Mouse (Mus musculus) 3T3-L1 (cell line): Measurements from ENCODE around the gene Fbxo6.
A peak's percentile ranks its signal among the peaks of the same experiment; 100 is the strongest.

ENCODE experiments used
- DNase-seq: peaks from one replicate; pipeline ENCODE4 v3.0.0-alpha.2; 2015; ENCODE audit warnings: low read depth, low spot score

Fbxo6 gene

GRCm38 (mm10) chr4:148160436-148161390, 8.8 kb upstream of the Fbxo6 start, which contains the start of the genes Fbxo44 and Fbxo2:
Fbxo44 (minus strand) TSS chr4:148160482.
Fbxo2 (plus strand) TSS chr4:148160621.
- peak; percentile 51 for DNase-seq

- DNase-seq: peak; percentile 95
Observed at GRCm38 (mm10) chr4:148159544-148160435, 7.8 kb upstream of the Fbxo6 start.

GRCm38 (mm10) chr4:148158436-148159348, 6.8 kb upstream of the Fbxo6 start:
- no peak for DNase-seq

GRCm38 (mm10) chr4:148154982-148155381, 3.0 kb upstream of the Fbxo6 start:
- peak; percentile 79 for DNase-seq

- DNase-seq: no peak
Observed at GRCm38 (mm10) chr4:148154006-148154405, 2.1 kb upstream of the Fbxo6 start.

- DNase-seq: no peak
Observed at GRCm38 (mm10) chr4:148152547-148152946, 607 bp upstream of the Fbxo6 start.

GRCm38 (mm10) chr4:148150953-148151266, 1.0 kb downstream of the Fbxo6 start:
- DNase-seq: no peak

GRCm38 (mm10) chr4:148150242-148150641, 1.7 kb downstream of the Fbxo6 start:
- no peak for DNase-seq

GRCm38 (mm10) chr4:148149540-148149939, 2.4 kb downstream of the Fbxo6 start:
- DNase-seq: no peak

- DNase-seq: no peak
Observed at GRCm38 (mm10) chr4:148147714-148148113, 4.2 kb downstream of the Fbxo6 start.

- DNase-seq: no peak
Observed at GRCm38 (mm10) chr4:148143721-148144120, 8.2 kb downstream of the Fbxo6 start.

- peak; percentile 93 for DNase-seq
Observed at GRCm38 (mm10) chr4:148140098-148141011, 11.6 kb downstream of the Fbxo6 start.

- DNase-seq: no peak
Observed at GRCm38 (mm10) chr4:148139767-148140097, 12.2 kb downstream of the Fbxo6 start.

- DNase-seq: no peak
Observed at GRCm38 (mm10) chr4:148137503-148137902, 14.4 kb downstream of the Fbxo6 start.

- DNase-seq: no peak
Observed at GRCm38 (mm10) chr4:148134988-148135387, 17.0 kb downstream of the Fbxo6 start.

- no peak for DNase-seq
Observed at GRCm38 (mm10) chr4:148131497-148132081, 20.4 kb downstream of the Fbxo6 start.

GRCm38 (mm10) chr4:148130561-148131413, 21.2 kb downstream of the Fbxo6 start, which contains the start of gene Draxin:
Draxin (minus strand) TSS chr4:148130698.
- DNase-seq: no peak

- DNase-seq: no peak
Observed at GRCm38 (mm10) chr4:148130133-148130532, 21.8 kb downstream of the Fbxo6 start, which contains the start of gene Mad2l2. Mad2l2 (plus strand) TSS chr4:148130384.

- DNase-seq: no peak
Observed at GRCm38 (mm10) chr4:148128672-148129071, 23.3 kb downstream of the Fbxo6 start.
